Mouse (Mus musculus): ENCODE results near the gene Mthfd1. TPM values are rescaled to one million over a fixed set of nuclear protein-coding genes. Genes with fewer than 3 reads are reported as not detected.

The Mthfd1 gene
- polyA plus RNA-seq, 1 experiment from 2014 or later: 105 TPM

DNA sequence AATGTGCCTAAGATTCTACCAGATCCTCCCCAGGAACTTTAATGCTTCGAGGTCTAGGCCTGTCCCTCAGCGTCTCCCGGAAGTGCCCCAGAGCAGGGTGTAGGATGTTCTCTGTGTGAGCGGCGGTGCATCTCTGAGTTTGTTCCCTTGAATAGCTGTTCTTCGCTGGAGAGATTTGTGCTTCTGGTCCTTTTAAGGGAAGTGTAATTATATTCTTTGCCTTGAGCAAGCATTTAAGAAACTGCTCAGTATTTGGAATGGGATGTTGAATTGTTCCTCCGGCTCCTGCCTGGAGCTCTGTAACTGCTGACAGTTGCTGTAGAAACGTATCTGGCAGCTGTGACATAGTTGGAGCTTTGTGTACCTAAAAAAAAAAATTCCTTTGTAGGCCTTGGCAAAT, 32.9 kb downstream of the Mthfd1 start:
- 86% methylated on average over 8 of the region's 8 CpGs for WGBS
- TF ChIP-seq CTCF (IDR thresholded peaks at IDR 0.05) (no peak), EP300 (IDR thresholded peaks at IDR 0.05) (no peak)
- no peaks in the 10 kb centered on the region for H3K27me3 ChIP-seq (replicated peaks; ENCODE audit: insufficient read depth, low read length)
- no peak overlapping the region for H3K27ac ChIP-seq (ENCODE audit: low read length)
- no peak for DNase-seq (ENCODE audit: low spot score)
- H3K4me2 ChIP-seq (replicated peaks; ENCODE audit: low read depth, low read length): no peak overlapping the region
- no peak overlapping the region for H3K4me3 ChIP-seq (ENCODE audit: low read depth, low read length)
- no peak overlapping the region for H3K9ac ChIP-seq (replicated peaks; ENCODE audit: low read depth)
- H3K9me3 ChIP-seq (ENCODE audit: low read length): no peaks in the 10 kb centered on the region
- H3K36me3 ChIP-seq (ENCODE audit: insufficient read depth, low read length): peaks cover 12% of the 10 kb centered on the region
- ATAC-seq: no peak
- H3K4me1 ChIP-seq (ENCODE audit: insufficient read depth, low read depth, low read length): no peaks in the 10 kb centered on the region

DNA sequence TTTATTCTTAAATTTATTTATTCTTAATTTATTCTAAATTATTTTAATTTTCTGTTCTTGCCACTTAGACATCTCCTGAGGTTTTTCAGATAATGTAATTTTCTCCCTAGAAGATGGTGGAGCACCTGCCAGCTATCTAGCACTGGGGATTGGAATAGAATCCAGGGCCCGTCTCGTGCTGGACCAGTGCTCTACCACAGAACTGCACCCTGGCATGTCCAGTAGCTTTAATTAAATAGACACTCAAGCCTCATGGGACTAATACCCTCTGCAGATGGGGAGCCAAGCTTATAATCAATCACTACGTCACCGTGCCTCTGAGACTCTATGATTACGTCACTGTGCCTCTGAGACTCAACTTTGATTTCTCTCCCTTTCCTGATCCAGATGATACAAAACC, 33.4 kb downstream of the Mthfd1 start:
- Histone ChIP-seq H3K4me1 (ENCODE audit: insufficient read depth, low read depth, low read length) (no peaks in the 10 kb centered on the region), H3K9ac (replicated peaks; ENCODE audit: low read depth) (no peak overlapping the region), H3K36me3 (ENCODE audit: insufficient read depth, low read length) (peaks cover 9% of the 10 kb centered on the region), H3K9me3 (ENCODE audit: low read length) (no peaks in the 10 kb centered on the region), H3K27me3 (replicated peaks; ENCODE audit: insufficient read depth, low read length) (no peaks in the 10 kb centered on the region), H3K4me2 (replicated peaks; ENCODE audit: low read depth, low read length) (no peak overlapping the region), H3K4me3 (ENCODE audit: low read depth, low read length) (no peak overlapping the region), H3K27ac (ENCODE audit: low read length) (no peak overlapping the region)
- ATAC-seq: no peak
- DNase-seq (ENCODE audit: low spot score): no peak
- 88% methylated on average over 5 of the region's 5 CpGs for WGBS
- TF ChIP-seq EP300 (IDR thresholded peaks at IDR 0.05) (no peak), CTCF (IDR thresholded peaks at IDR 0.05) (no peak)

DNA sequence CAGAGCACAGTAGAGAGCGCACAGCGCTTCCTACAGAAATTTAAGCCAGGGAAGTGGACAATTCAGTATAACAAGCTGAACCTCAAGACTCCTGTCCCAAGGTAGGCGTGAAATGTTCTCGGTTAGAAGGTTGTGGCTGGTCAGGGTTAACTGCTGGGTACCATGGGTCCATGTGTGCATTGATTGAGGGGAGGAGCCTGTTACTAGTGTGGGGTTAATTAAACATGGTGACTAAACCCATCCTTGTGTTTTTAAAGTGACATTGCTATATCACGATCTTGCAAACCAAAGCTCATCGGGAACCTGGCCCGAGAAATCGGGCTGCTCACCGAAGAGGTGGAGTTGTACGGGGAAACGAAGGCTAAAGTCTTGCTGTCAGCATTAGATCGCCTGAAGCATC, 34.3 kb downstream of the Mthfd1 start:
- H3K9me3 ChIP-seq (ENCODE audit: low read length): no peaks in the 10 kb centered on the region
- no peak overlapping the region for H3K9ac ChIP-seq (replicated peaks; ENCODE audit: low read depth)
- no peak overlapping the region for H3K27ac ChIP-seq (ENCODE audit: low read length)
- DNase-seq (ENCODE audit: low spot score): no peak
- no peak overlapping the region for H3K4me2 ChIP-seq (replicated peaks; ENCODE audit: low read depth, low read length)
- no peaks in the 10 kb centered on the region for H3K27me3 ChIP-seq (replicated peaks; ENCODE audit: insufficient read depth, low read length)
- no peak overlapping the region for H3K4me3 ChIP-seq (ENCODE audit: low read depth, low read length)
- H3K36me3 ChIP-seq (ENCODE audit: insufficient read depth, low read length): peaks cover 5% of the 10 kb centered on the region; the same call in 1 of the 2 replicates
- no peak for ATAC-seq
- WGBS: 94% methylated on average over 12 of the region's 12 CpGs
- no peaks in the 10 kb centered on the region for H3K4me1 ChIP-seq (ENCODE audit: insufficient read depth, low read depth, low read length)
- TF ChIP-seq CTCF (IDR thresholded peaks at IDR 0.05) (no peak), EP300 (IDR thresholded peaks at IDR 0.05) (no peak)

DNA sequence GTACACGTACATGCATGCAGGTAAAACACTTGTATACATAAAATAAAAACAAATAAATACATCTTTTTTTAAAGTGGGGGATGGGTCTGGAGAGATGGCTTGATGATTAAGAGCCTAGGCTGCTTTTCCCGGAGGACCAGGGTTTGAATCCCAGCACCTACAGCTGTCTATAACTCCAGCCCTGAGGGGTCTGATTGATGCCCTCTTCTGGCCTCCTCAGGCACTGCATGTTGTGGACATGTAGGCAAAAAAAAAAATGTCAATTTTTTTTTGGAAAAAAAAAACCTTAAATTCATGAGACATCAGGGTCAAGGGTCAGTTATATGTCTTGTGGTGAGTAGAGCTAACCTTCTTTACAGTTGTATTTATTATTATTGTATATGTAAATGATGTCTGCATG, 35.2 kb downstream of the Mthfd1 start:
- TF ChIP-seq EP300 (IDR thresholded peaks at IDR 0.05): no peak
- peak; percentile 51 for TF ChIP-seq CTCF (IDR thresholded peaks at IDR 0.05)
- ATAC-seq (no peak), DNase-seq (ENCODE audit: low spot score) (no peak)
- WGBS: 91% methylated on average over 2 of the region's 2 CpGs
- H3K4me1 ChIP-seq (ENCODE audit: insufficient read depth, low read depth, low read length): no peaks in the 10 kb centered on the region
- H3K9ac ChIP-seq (replicated peaks; ENCODE audit: low read depth): no peak overlapping the region
- H3K27me3 ChIP-seq (replicated peaks; ENCODE audit: insufficient read depth, low read length): no peaks in the 10 kb centered on the region
- no peak overlapping the region for H3K27ac ChIP-seq (ENCODE audit: low read length)
- no peak overlapping the region for H3K4me2 ChIP-seq (replicated peaks; ENCODE audit: low read depth, low read length)
- peaks cover 4% of the 10 kb centered on the region for H3K36me3 ChIP-seq (ENCODE audit: insufficient read depth, low read length)
- no peaks in the 10 kb centered on the region for H3K9me3 ChIP-seq (ENCODE audit: low read length)
- H3K4me3 ChIP-seq (ENCODE audit: low read depth, low read length): no peak overlapping the region

DNA sequence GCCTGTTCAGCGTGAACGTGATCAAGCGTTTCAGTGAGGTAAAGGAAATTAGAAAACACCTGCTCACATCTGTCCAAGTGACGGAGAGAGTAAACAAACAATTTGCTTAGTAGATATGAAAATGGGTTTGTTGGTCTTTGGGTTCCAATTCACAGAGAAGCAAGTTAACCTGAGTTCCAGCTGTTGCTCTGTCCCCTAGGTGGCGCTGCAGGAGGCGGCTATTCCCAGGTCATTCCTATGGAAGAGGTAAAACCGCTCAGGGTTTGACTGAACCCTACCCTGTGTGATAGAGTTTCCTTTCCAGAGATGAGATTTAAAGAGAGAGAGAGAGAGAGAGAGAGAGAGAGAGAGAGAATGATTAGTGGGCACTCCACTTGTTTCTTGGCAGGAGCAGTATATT, 38.1 kb downstream of the Mthfd1 start:
- DNase-seq (ENCODE audit: low spot score) (peak; percentile 78), ATAC-seq (peak; percentile 82)
- 50% methylated on average over 7 of the region's 7 CpGs for WGBS

DNA sequence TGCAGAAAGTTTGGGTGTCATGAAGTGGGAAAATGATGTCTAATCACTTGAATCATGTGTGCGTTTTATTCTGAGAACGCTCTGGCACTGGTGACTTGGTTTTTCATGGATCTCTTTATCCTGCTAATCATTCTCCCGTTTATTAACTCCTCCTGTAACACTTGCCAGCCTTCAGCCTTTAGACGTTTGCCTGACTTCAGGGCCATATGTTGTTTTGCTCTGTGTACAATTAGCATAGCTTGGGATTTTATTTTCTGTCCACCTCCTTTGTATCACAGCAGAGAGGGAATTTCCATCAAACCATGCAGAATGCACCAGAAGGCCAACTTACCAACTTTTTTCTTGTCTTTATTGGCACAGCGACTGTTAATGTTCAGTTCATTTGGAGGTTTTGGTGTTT, 42.7 kb downstream of the Mthfd1 start:
- no peaks in the 10 kb centered on the region for H3K27me3 ChIP-seq (replicated peaks; ENCODE audit: insufficient read depth, low read length)
- 87% methylated on average over 5 of the region's 5 CpGs for WGBS
- peaks cover 4% of the 10 kb centered on the region; the same call in 1 of the 2 replicates for H3K36me3 ChIP-seq (ENCODE audit: insufficient read depth, low read length)
- peak overlapping the region; percentile 68; the same call in 1 of the 2 replicates for H3K27ac ChIP-seq (ENCODE audit: low read length)
- ATAC-seq (no peak), DNase-seq (ENCODE audit: low spot score) (no peak)
- H3K4me2 ChIP-seq (replicated peaks; ENCODE audit: low read depth, low read length): no peak overlapping the region
- no peak overlapping the region for H3K4me3 ChIP-seq (ENCODE audit: low read depth, low read length)
- peaks cover 8% of the 10 kb centered on the region for H3K4me1 ChIP-seq (ENCODE audit: insufficient read depth, low read depth, low read length)
- TF ChIP-seq EP300 (IDR thresholded peaks at IDR 0.05) (no peak), CTCF (IDR thresholded peaks at IDR 0.05) (no peak)
- H3K9ac ChIP-seq (replicated peaks; ENCODE audit: low read depth): no peak overlapping the region
- H3K9me3 ChIP-seq (ENCODE audit: low read length): no peaks in the 10 kb centered on the region

More for the DNA sequence above, 38.1 kb downstream of the Mthfd1 start:
- H3K27ac ChIP-seq (ENCODE audit: low read length): 0 out of 2 replicates have a peak overlapping the region, but pooled peaks have one; percentile 38
- TF ChIP-seq EP300 (IDR thresholded peaks at IDR 0.05): peak; percentile 43; the same call in 1 of the 2 replicates
- TF ChIP-seq CTCF (IDR thresholded peaks at IDR 0.05): peak; percentile 88
- H3K4me1 ChIP-seq (ENCODE audit: insufficient read depth, low read depth, low read length): no peaks in the 10 kb centered on the region
- H3K4me2 ChIP-seq (replicated peaks; ENCODE audit: low read depth, low read length): no peak overlapping the region
- H3K4me3 ChIP-seq (ENCODE audit: low read depth, low read length): no peak overlapping the region
- H3K9me3 ChIP-seq (ENCODE audit: low read length): no peaks in the 10 kb centered on the region
- no peaks in the 10 kb centered on the region for H3K27me3 ChIP-seq (replicated peaks; ENCODE audit: insufficient read depth, low read length)
- no peak overlapping the region for H3K9ac ChIP-seq (replicated peaks; ENCODE audit: low read depth)
- H3K36me3 ChIP-seq (ENCODE audit: insufficient read depth, low read length): peaks cover 4% of the 10 kb centered on the region; the same call in 1 of the 2 replicates

Measured in lung, postnatal 0 days (tissue).